Mouse (Mus musculus) kidney, postnatal 36 days (tissue): Measurements from ENCODE around the gene Orai1.
A peak's percentile ranks its signal among the peaks of the same experiment; 100 is the strongest.

Experiments used
- DNase-seq, 2 experiments: peaks; one replicate each; pipeline ENCODE4 v3.0.0; 2021 to 2022; ENCODE audit warnings: mixed read lengths in 2 of 2

Orai1 gene

DNA sequence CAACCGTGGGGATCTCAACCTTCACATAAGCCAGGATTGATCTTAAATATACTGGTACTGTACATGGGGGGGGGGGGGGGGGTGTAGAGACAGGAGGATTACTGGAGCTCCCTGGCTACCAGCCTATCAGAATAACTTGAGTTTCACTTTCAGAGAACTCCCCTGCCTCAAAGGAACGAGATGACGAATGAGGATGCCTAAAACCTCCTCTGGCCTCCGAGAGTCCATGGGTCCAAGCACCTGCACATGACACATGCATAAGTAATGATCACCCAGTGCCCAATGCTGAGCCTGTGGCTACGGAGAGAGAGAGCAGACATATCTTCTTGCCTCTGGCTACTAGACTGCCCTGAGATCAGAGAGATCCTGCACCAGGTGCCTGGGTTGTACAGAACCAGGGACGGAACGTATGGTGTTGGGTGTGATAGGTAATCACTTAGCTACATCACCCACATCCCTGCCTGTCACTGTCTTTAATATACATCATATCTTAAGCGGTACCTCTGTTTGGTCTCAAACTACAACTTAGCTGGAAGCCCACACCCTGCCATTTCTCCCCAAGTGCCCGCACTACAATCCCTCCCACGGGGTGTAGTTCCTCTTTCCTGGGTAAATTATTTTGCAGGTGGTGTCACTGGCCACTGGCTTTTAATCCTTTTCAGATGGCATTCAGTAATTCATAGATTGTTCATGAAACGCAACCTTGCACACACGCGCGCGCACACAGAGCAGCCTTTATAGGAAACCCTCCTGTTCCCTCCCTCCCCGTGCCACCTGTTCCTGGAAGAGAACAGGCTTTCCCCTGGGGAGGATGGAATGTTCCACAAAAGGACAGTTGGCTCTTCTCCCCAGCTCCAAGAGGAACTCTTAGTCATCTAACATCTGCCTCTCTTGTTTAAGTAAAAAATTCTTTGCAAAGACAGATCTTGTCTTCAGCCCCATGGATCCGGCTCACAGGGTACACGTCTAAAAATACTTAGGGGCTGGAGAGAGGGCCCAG lies 17.4 kb upstream of the Orai1 start:
- no peak for DNase-seq

DNA sequence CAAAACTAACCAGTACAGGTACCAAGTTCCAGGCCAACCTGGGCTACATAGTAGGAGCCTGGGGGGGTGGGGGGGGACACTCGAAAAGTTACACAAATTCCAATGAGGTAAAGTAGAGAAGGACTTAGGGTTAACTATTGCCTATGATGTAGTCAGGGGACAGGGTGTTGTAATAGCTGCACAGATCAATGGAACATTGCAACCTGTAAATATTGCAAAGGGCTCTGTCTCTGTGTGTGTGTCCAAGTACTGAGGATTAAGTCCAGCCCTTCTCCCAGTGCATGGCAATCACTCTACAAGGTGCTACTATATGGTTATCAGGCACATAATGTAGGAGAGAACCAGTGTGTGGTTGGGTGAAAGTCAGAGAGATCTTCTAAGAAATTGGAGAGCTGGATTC lies 14.0 kb upstream of the Orai1 start:
- no peak for DNase-seq

DNA sequence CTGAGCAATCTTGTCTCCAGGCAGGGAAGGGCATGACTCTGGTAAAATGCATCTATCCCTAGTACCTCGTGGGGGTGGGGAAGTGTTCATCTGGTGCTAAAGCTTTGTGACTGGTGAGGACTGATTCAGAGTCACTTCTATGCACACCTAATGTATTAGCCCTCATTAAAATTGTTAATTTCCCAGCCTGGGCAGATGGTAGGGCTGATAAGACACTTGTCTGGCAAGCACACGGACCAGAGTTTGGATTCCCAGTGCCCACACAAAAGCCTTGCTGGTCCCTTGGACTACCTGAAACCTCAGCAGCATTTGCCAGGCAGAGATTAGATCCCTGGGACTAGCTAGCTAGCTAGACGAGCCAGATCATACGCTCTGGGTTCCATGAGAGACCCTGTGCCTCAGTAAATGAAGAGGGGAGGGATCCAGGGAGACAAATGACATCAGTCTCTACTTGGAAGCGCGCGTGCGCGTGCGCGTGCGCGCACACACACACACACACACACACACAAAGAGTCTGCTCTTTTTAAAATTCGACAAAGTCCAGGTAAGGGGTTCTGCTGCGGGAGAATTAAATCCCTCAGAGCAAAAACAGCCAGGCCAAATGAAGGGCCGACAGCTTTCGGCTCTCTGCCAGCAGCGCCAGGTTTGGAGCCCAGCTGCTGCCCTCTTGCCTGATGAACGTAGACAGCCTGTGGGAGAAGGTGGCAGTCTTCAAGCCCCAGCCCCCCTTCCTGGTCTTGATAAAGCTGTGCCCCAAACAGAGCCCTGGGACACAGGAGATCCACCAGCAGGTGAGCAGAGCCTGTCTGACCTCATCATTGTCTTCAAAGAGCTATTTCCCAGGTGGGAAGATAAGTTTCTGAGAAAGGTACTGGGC lies 8.9 kb upstream of the Orai1 start:
- no peak for DNase-seq

DNA sequence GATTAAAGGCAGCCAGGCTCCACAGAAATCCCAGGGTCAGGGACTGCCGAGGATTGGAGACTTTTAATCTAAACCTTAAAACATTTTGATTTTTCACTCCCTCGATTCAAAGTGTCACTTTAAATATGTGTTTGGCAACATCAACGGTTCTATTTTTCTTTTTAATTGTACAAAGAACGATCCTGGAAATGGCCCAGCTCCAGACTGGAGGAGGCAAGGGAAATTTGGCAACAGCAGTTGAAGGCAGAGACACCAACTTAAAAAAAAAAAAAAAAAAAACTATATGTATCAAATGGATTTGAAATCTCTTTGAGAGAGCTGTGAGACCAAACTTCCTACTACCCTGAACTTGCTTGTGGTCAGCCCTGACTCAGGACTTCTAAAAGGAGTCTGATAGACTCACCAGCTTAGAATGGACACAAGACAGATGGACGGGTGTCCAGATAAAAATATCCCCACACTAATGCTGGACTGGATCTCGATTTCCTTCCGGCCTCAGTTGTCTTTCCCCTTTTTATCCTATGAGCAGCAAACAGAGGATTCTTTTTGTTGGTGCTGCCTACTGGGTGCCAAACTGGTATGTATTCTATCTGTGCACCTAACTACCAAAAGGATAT lies 5.9 kb upstream of the Orai1 start:
- DNase-seq = no peak

DNA sequence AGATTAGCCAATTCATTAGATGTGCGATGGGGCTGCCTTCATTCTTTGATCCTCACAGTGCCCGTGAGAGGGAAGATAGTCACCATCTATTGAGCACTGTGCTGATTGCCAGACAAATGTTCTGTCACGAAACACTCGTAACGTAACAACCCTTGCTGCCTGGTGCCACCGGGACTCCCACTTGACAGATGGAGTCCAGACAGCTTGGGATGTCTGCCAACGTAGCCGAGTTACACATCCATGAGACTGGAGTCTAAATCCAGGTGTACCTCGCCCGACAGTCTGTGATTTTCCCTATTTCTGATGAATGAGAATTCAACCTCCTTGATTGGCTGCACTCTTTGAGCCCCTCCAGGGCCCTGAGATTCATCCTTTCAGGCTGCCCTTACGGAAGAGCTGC lies 5.0 kb upstream of the Orai1 start:
- DNase-seq = no peak

DNA sequence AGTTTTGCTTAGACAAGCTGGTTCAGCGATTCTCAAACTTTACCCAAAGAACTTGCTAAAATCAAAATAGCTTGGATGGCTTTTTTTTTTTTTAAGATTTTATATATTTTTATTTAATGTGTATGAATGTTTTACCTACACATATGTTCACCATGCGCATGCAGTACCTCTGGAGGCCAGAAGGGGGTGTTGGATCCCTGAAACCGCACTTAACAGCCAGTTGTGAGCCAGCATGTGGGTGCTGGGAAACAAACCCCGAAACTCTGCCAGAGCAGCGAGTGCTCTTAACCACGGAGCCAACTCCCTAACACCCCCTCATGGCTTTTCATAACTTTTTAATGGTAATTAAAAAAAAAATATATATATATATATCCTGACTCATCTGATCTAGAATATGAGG lies 4.1 kb upstream of the Orai1 start:
- no peak for DNase-seq

DNA sequence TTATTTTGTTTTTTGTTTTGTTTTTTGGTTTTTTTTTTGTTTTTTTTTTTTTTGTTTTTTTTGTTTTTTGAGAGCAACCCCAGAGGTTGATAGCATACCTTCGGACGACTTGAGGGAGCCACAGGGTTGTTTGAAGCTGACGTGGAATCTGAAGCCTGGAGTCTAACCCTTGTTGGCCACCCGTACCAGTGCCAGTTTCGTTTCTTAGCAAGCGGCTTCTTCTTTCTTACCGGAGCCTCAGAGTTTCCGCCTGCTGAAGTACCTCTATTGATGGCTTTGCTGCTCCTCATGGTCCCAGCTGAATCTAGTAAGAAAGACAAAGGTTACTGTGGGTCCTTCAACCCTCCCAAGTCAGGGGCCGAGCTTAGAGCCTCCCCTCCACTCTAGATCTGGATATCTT lies 3.2 kb upstream of the Orai1 start:
- DNase-seq = no peak

DNA sequence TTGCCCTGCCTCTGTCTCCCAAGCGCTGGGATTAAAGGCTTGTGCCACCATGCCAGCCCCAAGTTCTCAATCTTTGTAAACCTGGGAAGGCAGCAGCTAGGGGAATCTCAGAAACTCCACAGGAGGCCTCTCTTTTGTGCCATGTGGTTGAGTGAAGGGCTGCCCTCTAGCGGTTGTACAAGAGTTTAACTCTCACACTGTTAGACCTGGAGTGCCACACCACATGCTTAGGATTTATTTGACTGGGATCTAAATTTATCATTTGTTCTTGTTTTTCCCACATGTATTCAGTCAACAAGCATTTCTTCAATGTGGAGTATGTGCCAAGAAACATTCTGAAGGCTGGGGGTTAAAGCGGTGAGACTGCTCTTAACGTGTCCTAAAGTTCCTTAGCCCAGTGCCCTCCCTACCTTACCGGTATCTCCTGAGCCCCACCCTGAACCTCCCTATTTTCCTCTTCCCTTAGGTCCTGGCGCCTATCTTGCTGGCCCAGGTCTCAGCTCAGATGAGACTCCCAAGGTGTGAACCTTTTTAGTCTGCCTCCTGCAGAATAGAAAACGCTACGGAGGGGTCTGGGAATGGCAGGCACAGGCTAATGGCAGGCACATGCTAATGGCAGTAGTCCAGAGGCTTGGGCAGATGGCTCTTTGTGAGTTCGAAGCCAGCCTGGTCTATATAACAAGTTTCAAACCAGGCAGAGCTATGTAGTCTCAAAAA lies 1.1 kb upstream of the Orai1 start:
- peak; percentile 70 to 84 for DNase-seq

DNA sequence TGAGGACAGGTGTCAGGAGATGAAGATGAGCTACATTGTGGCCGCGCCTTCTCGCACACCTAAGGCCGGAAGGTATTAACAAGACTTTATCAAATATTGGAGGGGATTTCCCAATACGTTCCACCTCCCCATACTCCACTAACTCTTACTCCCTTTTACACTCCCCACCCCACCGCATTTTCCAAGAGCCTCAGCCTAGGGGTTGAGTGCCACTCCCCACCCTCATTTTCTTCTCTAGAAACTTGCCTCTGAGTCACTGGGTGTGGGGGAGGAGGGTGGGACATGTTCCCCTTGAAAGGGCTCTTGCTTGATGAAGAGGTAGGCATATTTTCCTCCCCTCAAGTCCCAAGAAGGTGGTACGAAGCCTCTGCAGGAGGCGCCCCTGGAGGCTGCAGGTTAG lies 1.0 kb downstream of the Orai1 start:
- DNase-seq = no peak

DNA sequence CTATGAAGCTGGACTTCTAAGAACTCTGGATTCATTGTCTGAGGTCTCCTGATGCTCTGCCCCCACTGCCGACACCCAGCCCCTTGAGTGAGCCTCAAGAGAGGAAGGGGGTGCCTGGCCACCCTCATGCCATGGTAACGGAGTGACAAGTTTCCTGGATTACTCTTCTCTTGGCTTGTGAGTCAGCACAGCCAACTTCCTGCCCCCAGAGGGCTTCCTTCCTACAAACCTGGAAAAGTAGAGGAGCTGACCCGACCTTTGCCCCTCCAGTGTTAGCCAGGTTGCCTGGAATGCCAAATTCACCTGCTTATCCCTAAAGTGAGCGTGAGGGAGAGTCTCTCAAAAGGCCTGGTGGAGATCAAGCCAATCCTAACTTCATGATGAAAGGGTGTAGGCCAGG lies 2.6 kb downstream of the Orai1 start:
- DNase-seq = peak; percentile 44 to 65

DNA sequence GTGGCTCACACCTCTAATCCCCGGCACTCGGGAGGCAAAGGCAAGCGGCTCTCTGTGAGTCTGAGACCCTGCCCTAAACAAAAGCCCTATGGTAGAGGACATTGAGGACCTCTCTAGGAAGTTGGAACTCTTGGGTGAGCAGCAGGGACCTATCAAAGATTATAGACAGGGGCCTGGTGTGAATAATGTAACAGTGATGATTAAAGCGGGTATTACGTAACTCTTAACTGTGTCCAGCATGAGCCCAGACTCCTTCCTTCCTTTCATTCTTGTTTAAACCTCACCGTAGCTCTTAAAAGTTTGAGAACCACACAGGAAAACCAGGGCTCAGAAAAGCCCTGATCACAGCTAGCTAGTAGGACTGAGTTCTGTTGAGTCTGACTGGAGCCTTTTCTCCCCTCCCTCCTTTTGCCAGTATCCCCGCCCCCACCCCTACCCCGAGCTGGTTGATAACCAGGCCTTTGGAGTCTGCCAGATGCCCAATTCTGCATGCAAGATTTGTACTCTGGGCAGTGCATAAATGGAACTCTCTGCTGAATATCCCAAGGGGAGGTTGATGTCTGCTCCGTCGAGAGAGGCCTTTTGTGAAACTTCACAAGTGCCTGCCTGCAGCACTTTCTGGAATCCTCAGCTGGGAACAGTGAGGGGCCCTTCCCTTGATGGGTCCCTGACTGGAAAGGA lies 4.6 kb downstream of the Orai1 start:
- DNase-seq = no peak

DNA sequence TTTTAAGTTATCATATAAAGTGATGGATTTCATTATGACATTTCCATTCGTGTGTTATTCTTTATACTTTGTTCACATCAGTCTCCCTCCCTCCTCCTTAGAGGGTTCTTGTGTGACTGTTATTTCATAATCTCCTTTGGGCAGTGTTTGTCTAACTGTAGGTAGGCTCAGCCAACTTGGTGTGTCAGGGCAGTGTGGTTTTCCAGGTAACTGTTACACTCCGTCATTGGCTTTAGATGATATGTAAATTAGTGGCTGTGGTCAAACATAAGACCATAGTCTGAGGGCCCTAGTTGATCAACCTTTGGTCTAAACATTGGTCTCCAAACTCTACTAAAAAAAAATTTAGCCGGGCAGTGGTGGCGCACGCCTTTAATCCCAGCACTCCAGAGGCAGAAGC lies 5.6 kb downstream of the Orai1 start:
- DNase-seq = no peak

DNA sequence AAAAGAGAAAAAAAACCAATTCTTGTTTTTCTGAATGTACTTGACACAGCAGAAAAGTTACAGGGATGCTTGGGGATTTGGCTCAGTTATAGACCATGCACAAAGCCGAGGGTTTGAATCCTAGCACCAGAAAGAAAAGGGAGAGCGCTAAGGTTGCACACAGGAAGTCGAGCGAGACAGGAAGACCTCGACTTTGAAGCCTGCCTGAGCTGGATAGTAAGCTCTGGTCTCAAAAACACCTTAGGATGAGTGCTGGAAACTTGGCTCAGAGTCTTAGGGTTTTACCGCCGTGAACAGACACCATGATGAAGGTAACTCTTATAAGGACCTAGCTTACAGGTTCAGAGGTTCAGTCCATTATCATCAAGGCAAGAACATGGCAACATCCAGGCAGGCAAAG lies 6.6 kb downstream of the Orai1 start:
- DNase-seq = no peak

DNA sequence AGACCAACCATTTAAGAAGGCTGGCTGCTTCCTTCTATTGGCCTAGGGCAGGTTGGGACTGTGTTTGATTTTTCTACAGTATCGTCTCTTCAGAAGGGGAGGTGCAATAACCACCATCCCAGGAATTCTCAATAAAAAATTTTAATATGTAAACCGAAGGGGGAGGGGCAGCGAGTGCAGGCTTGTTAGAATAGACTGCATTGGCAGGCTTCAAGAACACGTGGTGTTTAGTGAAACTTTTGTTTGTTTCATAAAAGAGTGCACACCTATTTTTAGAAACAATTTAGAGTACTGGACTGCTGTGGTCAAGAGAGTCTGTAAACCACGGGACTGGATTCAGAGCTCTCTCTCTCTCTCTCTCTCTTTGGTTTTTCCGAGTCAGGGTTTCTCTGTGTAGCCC lies 8.2 kb downstream of the Orai1 start:
- DNase-seq = peak; percentile 66 to 83

DNA sequence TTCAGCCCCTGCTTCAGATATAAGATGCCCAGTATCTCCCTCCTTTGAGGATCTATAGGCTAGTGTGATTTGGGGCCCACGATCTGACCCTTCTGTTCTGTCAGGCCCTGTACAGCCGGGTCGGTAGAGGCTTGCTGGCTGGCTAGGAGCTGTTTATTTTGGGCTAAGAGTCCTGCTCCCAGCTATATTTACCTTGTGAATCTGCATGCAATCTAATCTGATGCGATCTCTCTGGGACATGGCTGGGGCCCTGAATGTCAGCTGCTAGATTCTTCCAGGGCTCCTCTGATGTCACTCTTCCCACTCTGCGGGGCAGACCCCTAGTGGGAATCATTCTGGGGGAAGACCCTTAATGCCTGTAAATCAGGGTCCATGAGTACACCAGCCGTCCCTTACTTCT lies 9.4 kb downstream of the Orai1 start:
- DNase-seq = no peak

DNA sequence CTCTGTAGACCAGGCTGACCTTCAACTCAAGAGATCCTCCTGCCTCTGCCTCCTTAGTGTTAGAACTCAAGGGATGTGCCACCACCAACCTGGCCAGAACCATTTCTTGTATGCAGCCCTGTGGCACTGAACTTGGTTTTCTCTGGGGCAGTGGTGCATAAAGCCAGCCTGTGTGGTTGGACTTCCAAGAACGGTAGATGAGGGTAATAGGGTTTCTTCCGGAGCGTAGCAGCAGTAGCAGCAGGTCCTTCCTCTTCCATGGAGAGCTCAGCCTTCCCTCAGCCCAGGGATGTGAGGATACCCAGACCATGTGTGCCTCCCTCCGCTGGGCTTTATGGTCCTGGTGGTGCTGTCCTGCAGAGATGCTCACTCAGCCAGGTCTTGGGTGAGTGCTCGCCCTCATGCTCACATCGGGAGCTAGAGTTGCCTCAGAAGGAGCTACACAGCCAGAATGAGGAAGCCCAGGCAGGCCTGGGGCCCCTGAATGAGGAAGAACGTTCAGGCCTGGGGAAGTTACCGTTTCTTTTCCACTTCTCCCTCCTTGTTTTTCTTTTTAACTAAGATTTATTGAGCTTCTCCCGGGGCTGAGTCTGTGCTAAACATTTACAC lies 10.2 kb downstream of the Orai1 start:
- DNase-seq = peak in 1 of 2 experiments; percentile 45

DNA sequence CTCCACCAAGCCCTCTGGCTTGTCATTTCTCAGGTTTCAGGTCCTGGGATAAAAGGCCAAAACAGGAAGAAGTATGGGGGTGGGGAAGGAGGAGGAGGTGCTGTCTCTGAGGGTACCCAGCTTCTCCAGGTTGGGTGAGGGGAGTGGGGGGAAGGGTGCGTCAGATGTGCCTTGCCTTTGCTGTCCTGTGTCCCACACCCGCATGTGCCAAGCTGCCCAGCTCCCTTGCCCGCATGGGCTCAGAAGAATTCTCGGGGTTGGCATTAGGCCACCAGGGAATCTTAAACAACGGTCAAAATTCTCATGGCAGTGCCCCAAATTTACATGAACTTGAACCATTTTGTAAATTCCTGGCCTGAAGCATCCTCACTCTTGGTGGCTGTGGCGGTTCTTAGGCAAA lies 11.5 kb downstream of the Orai1 start:
- DNase-seq = peak; percentile 48 to 50

DNA sequence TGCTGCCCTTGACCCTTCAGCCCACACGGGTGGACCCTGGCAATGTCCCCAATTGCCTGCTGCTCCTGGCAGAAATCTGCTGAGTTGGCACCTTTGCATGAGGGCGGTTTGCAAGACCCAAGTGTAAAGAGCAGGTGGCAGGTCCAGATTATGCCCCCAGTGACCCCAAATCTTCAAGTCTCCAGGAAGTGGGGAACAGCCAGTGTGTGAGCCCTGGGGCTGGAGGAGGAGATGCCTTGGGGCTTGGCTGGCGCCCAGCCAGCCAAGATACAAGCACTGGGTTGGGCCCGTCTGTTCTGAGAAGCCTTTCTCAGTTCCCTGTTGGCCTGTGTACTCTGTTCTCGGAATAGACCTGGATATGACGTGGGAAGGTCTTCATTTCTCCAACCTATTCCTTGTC lies 12.6 kb downstream of the Orai1 start:
- DNase-seq = peak; percentile 53 to 75

DNA sequence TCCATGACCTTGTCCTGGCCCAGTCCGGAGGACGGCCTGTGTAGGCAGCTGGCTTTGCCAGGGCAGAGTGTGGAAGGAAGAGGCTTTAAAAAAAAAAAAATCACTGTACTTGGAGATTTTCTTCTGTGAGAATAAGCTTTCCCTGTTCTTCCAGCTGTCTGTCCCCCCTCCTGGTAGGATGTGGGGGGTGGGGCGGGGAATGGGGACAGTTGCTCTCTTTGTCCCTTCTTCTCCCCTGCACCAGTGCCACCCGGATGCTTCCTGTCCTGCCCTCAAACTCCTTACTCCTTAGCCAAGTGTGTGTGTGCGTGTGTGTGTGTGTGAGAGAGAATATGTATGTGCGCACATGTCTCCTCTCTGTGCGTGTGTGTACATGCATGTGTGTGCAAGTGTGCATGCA lies 14.9 kb downstream of the Orai1 start:
- no peak for DNase-seq

DNA sequence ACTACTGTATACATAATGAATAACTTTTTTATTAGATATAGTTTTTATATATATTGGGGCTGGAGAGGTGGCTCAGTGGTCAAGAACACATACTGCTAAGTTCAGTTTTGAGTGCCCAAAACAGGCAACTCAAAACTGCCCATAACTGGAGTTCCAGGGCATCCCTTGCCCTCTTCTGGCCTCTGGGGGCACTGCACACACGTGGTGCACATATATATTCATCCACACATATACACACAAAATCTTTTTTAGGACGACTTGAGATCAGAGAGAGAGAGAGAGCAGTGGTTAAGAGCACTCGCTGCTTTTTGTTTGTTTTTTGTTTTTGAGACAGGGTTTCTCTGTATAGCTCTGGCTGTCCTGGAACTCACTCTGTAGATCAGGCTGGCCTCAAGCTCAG lies 16.4 kb downstream of the Orai1 start:
- no peak for DNase-seq

DNA sequence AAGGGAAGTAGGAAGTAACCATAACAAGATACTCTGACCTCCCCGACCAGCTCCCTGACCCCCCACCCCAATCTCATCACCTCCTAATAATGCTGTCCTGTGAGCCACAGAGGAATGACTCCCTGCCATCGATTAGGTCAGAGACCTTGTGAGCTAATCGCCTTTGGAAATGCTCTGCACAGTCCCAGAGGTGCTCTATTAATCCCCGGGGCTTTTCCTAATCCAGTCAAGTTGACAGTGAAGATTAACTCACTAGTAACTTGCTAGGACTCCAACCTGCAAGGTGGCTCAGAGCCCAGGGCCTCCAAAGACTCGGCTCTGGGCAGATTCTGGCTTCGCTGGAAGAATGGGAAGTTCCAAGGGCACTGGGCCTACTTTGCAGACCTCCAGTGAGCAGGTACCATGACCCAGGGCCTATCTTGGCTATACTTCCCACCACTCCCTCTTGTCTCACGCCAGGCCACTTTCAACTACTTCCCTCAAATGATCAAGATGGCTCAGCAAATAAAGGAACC lies 18.8 kb downstream of the Orai1 start:
- DNase-seq = peak; percentile 49 to 69
